Mouse (Mus musculus) layer of hippocampus, postnatal 14 days (tissue): ENCODE results near the gene 4930524B15Rik. TPM values are rescaled to one million over a fixed set of nuclear protein-coding genes. Genes with fewer than 3 reads are reported as not detected.
"Not testable (repeated sequence)": the region's sequence is repeated elsewhere in the genome, so short reads cannot be mapped to it uniquely, and the experiment has no call there.

Experiments
- DNase-seq, 2 experiments: peaks; one replicate each; pipeline ENCODE4 v3.0.0; 2021 to 2022; ENCODE audit warnings: low spot score in 2 of 2, mixed read lengths in 1 of 2
- long read RNA-seq, 2 experiments: library from polyadenylated mRNA; stranded (forward); transcript quantifications; one replicate each; pipeline ENCODE4 v2.0.0; 2021
- total RNA-seq, 2 experiments: library from RNA; stranded (reverse); gene quantifications; 2 replicates each; pipeline ENCODE4 v1.2.3; 2021

Gene 4930524B15Rik
- total RNA-seq: not detected
- long read RNA-seq, experiment 1: 0 reads
- long read RNA-seq, experiment 2: 0 reads

DNA sequence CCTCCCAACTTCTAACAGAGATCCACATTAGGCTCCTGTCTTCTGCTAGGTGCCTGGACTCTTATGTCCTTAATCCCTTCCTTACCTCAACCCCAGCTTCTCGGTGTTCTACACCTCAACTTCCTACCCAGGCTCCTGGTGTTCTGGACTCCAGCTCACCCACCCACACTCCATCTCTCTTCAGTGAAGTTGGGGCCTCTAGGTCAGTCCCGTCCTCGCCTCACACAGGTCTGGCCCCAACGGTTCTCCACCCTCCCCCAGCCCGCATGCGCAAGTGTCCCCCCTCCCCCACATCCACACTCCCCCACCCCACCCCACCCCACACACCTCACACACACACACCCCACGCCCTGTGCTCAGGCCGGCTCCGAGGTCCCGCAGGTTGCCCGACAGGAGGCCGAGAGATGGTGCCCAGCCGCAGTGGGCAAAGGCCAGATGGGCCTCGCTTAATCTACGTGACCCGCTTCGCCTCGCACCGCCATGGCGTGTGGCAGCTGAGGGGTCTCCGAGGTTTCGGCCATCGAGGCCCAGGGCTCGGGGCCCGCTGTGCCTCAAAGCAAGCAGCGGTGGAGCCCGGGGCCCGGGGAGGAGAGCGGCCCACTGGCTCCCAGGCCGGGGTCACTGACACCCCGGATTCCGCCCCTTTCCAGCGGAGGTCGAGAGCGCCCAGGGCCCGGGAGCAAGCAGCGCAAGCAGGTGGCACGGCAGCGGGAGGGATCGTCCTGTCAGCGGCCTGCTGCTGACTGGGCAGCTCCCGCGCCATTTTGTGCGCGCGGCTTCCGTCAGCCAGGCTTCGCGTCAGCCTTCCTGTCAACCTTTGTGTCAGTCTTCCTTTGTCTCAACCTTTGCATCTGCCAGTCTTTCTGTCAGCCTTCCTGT, at the start of gene 4930524B15Rik:
4930524B15Rik (plus strand) TSS at position 337 of the 879 bp plus-strand sequence.
- no peak for DNase-seq

DNA sequence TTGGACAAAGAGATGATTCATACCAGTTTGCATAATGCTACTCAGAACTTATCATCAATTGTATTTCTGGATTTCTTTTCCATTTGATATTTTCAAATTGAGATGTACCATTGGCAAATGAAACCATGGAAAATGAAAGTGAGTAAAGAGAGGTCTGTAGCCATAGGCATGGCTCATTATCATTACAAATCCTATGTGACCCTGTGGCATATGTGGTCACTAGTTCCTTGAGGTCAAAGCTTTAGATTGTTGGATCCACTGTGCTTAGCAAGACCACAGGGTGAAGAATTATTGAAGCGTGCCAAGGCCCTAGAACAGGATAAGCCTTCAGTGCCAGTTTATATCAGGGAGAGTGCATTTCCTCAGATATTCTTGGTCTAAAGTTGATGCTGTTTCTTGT, 47.6 kb upstream of the 4930524B15Rik start:
- no peak for DNase-seq

DNA sequence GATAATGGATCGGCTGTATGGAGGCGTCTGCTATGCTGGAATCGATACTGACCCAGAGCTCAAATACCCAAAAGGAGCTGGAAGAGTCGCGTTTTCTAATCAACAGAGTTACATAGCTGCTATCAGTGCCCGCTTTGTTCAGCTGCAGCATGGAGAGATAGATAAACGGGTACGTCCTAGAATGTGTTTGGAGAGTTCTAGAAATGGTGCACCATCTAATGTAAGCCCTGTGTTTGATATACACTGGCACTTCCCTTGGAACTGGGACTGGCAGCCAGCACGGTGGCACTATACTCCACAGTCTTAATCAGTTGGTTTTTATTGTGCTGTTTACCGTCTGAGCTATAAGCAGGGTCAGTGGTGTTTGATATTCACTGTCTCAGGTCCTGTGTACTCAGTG, 35.3 kb upstream of the 4930524B15Rik start:
- DNase-seq: no peak

DNA sequence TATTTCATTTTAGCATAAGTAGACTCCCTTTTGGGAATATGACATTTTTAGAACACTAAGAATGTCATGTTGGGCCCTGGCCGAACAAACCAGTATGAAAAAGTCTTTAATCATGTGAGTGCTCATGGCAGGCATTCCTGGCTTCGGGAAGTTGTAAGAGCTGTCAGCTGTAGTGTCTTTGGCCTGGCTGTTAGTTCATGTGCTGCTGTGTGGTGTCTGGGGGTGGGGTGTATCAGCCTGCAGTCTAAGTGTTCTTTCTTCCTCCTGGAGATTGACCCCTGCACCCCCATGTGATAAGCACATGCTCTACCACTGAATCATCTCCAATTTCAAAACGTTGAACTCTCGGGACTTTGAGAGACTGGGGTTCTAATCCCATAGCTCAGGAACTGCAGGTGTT, 29.7 kb upstream of the 4930524B15Rik start:
- no peak for DNase-seq

DNA sequence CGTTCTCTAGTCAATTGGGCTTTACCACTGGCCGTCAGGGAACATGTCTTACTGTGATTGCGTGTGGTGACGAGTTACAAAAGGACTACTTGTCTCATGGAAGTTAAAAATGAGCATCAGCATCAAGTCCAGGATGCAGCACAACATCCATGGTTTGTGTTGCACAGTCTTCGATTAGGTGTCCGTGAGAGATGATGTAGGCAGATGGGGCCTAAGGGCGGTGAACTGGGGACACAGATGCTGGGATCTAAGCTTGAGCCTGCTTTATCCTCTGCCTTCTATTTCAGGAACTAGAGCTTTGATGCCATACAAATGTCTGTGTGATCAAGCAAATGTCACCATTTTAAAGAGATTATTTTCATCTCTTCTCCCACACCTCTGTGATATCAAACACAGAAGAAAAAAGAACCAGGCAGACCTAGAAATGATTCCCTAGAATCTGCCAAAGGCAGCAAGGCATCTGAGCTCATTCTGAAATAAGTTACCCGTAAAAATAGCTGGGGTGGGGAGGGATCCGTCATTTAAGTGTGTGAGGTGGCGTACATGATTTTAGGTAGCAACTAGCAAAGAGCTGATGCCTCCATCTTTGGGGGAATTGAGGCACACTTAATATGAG, 28.4 kb upstream of the 4930524B15Rik start:
- DNase-seq: no peak

DNA sequence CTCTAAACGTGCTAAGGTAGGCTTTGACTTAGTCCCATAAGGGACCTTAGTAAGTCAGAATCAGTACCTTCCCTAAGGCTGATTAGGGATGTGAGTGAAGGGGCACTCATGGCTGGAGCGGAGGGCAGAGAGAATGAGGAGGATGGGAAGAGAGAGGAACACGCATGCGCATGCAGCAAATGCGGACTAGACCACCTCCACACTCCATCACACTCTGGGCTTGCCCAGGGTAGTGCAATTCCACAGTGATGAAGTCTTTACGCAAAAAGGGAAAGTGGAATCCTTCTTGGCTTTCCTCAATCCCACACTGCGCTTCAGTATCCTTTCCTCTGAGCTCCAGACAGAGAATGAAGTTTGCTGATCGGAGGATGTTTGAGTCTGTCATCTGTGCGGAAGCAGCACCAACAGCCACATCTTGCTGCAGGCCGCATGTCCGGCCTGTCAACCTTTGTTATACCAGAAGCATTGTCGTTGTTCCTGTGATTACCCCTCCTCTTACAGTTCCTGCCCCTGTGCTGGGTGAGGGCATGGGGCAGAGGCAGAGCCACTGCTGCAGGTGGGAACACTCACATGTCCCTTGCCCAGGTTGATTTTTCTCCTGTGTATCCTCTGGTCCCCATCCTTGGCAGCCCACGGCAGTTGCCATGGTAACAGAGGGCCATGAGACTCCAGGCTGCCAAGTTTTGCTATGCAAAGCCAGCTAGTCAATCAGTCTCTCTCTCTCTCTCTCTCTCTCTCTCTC, 24.3 kb upstream of the 4930524B15Rik start:
- DNase-seq: peak; percentile 67 to 78

DNA sequence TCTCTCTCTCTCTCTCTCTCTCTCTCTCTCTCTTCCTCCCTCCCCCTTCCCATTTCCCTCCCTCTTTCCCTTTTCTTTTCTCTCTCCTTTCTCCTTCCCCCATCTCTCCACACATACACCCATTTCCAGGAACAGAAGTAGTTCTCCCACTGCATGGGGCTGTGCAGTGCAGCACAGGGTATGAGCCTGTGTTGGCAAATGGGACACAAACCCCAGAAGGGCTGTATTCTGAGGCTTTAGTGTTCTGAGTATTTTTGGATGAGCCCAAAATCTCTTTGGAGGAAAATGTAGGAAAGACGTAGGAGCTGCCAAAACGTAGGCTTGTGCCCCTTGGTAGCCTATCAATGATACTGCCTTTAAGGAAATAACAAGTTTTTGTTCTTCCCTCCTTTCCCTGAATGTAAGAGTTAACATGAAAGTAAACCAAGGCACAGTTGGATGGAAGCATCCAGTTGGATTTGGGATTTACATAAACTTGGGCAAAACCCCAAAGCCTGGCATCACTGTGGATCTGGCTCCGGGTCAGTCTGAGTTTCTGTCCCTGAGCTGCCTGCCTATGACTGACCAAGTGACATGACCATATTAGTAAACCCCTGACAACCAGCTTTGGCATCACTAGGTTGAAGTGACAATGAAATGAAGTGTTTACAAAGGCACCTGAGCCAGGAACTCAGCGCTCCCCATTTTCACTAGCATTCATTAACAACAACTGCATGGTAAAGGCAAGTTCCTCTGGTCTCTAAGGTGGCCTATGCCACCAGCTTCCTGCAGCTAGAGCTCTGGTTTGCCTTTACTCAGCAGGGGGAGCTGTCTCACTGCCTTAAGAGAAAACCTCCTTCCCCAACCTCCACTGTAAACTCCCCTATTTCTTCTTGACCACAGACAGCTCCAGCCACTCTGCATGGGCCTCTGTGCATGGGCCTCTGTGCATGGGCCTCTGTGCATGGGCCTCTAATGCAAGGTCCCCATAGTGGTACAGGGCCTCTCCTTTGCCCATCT, 23.5 kb upstream of the 4930524B15Rik start:
- DNase-seq: peak in 1 of 2 experiments; percentile 50

DNA sequence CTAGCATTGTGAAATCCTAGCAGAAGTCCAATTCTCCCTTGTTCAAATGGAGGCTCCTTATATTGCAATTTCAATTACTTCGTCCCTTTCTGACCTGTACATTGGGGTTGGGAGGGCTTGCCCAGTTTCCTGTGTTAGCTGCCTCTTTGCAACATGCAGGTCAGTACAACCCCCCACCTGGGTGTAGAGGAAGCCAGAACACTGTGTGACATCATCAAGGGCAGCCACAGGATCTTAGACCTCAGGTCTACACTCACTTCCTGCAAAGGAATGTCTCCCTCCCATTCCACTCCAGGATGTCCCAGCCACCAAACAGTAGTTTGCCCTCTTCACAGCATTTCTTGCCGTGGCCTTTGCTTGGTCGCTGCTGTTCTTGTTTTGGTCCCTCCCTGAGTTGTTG, 19.9 kb upstream of the 4930524B15Rik start:
- no peak for DNase-seq

DNA sequence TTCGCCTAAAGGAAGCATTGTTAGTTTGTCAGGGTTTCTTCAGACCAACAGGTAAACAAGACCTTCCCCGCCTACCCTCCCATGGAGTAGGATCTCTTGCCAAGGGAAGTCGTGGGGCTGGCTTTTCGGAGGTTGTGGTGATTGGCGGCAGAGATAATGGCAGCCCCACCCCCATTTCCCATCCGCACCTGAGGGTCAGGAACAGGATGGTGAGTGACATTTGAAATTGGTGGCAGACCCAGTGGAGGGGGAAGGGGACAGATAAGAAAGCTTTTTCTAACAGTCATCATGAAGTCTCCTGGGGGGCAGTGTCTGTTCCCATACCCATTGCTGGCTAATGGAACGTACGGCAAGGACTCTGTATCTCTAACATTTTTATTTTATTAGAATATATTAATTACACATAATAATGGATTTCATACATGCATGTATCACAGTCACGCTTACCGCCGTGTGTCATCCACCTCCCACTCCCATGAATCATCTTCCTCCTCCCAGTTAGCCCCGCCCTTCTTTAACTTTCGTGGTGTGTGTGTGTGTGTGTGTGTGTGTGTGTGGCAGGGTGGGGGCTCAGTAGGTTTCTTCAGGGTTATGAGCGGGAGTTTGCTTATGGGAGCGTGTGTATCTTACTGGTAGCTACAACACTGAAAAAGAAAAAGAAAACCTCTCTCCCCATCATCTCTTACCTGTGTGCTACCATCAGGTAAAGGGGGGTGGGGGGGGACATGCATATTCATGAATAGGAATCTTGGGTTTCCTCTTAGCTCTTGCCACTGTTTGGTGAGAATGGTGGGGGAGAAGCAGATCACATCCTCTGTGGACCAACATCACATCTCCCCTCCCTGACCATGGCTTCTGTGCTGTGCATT, 16.7 kb upstream of the 4930524B15Rik start:
- no peak for DNase-seq

DNA sequence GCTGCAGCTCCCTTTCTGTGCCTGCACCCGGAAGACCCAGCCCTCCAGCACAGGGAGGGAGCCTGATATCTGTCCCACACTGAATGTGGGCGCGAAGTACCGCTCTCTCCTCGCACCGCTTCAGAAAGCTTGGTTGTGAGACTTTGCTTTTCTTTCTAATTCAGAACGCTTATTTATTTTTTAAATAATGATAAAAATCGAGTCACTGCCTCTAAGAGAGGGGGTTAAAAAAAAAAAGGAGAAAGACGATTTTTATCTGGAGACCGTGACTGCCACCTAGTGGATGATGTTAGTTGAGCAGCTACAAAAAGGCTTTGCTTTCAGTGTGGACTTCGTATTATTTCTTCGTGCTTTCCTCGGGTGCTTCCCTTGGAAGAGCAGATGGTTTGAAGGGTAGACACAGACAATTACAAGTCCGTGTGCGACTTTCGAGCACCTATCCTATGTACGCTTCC, 16.0 kb upstream of the 4930524B15Rik start:
- DNase-seq: peak; percentile 86 to 91

DNA sequence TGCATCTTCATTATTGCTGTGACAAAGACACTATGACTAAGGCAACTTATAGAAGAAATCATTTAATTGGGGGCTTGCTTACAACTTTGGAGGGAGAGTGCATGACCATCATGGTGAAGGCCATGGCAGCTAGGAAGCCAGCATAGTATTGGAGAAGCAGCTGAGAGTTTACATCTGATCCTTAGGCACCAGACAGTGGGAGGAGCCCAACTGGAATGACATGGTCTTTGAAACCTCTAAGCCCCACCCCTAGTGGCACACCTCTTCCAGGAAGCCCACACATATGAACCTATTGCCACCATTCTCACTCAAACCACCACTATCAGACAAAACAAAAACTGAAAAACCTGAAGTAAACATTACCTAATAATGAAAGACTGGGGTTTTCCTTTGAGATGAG, 5.3 kb upstream of the 4930524B15Rik start:
- no peak for DNase-seq

DNA sequence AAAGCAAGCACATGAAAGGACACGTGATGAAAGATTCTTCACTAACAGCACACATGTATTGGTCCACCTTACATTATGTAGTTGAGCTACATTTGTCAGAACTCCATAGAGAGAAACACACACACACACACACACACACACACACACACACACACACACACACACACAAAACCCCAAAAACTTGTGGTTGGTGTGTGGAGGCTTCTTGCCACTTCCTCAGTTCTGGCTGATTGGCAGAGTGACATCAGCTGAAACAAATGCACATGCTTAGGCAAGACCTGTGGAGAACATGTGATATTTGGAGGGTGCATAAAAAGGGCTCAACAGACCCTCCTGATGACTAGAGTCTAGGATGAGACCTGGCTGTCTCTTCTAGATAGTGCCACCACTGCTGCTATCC, 1.4 kb upstream of the 4930524B15Rik start:
- DNase-seq: no peak

DNA sequence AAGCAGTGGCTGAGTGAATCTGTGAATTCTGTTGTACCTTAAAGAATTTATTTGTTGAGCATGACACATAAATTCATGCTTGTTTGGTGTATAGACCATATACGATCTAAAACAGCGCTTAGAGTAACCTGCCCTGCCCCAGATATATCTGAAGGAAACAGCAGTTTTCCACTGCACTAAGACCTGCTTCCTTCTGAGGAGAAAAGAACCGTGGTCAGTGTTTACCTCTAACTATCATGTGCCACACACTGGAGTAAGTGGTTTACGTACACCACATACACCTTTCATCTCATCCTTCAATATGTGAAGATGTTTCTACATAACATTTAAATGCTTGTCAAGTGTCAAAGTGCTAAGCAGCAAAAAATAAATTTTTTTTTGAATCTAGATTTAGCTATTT, 8.7 kb downstream of the 4930524B15Rik start:
- no peak for DNase-seq

DNA sequence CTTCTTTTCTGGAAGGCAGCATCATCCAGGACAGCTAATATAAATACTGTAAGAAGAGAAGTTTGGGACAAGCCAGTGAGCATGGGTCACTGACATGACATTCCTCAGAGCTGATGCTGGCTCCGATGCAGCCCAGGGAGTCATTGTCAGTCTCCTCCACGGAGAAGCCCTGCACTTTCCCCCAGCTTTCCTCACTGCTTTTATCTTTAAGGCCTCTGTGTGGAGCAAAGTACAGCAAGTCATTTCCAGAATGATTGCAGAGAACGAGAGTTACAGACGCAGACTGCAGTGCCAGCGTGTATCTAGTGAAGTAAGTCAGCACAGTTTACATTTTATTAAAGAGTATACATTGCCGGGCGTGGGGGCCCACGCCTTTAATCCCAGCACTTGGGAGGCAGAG, 9.4 kb downstream of the 4930524B15Rik start:
- DNase-seq: no peak

DNA sequence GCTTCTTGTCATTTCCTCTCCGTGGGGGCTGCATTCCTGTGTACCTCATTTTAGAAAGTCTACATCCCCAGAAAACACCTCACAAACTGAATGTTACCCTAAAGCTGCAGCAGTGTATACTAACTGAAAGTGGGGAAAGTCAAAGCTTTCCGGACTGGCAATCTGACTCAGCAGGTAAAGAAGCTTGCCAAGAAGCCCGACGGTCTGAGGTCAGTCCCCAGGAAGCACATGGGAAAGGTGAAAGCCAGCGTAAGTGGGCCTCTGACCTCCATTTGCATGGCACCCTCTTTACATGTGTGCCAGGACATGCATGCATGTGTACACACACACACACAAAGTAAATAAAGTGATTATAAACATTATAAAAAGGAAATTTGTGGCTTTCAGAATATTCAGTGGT, 10.3 kb downstream of the 4930524B15Rik start:
- no peak for DNase-seq

DNA sequence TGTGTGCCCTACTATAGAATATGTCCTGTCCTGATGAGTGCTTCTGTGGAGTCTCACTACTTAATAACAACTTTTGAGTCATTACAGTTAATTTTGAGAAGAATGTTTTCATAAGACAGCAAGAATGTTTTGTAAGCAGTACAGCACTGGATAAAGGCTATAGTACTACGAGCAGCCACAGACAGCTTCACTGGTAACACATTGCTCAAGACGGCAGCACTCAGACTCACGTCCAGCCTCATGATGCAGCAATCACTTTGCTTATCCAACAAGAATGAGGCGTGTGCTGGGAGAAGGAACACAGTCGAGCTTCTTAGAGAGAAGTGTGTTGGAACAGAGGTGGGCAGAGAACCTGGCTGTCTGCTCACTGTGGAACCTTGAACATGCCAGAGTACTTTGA, 10.7 kb downstream of the 4930524B15Rik start:
- no peak for DNase-seq

DNA sequence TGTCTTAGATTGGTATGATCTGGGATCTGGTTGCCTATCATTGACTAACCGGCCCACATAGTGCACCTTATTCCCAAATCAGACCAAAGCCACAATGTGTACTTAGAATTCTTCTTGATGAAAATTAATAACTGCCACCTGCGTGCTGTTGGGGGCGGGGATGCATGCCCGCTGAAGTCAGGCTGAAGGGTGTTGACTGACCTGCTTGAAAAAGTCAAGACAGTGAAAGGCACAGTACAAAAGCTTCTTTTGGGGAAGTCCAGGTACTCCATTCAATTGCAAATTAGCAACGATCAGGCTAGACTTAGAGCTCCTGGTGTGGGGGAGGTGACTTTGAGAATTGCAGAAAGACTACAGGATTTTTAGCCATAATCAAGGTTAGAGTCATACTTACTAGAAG, 14.7 kb downstream of the 4930524B15Rik start:
- not testable (repeated sequence) for DNase-seq

DNA sequence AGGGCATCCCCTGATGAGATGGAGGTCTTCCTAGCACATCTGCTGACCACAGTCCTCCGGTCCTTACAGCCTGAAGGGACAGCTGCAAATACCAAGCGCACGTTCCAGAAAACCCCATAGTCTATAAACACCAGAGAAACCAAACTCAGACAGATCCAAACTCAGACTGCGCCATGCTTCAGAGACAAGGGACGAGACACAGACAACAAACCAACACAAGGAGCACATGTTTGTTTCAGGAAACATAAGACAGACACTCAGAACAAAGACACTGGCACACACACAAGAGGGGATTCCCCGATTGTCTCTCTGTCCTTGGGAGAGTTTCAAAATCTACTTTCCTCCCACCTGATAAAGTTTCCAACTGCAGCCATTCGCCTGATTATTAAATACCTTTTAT, 16.4 kb downstream of the 4930524B15Rik start:
- DNase-seq: no peak

DNA sequence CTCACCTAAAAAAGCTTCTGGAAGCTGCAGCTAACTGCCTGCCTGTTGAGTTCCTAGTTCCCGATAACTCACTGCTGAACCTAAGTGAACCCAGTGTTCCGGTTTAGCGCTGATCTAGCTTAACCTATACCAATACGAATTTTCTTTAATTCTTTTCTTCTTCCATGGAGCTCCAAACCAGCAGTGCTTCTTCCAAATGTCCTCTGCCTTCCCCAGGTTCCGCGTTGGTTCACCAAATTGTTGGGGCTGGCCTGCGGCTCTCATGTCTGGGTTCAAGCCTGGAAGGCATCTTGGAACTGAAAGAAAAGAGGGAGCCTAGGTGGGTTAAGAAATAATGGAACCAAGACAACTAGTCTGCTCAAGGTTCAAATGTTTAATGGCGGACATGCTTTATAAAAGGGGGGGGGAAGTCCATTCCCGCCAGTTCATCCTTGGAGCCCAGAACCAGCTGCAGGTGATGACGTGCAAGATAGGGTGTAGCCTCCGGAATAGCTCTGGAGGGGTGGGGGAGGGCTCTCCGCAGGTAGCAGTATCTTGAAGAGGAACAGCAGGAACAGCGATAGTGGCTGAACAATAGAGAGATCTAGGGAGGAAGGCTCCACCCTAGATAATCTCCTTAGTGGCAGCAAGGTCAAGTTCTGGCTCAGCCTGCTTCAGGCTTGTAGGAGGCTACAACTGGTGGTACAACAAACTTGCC, 17.0 kb downstream of the 4930524B15Rik start:
- not testable (repeated sequence) for DNase-seq
